Mouse (Mus musculus): ENCODE measurements around the gene Tns2. TPM values are rescaled to one million over a fixed set of nuclear protein-coding genes. Genes with fewer than 3 reads are reported as not detected.

Tns2 gene
- total RNA-seq, 2 experiments from 2014 or later, result not detected

DNA sequence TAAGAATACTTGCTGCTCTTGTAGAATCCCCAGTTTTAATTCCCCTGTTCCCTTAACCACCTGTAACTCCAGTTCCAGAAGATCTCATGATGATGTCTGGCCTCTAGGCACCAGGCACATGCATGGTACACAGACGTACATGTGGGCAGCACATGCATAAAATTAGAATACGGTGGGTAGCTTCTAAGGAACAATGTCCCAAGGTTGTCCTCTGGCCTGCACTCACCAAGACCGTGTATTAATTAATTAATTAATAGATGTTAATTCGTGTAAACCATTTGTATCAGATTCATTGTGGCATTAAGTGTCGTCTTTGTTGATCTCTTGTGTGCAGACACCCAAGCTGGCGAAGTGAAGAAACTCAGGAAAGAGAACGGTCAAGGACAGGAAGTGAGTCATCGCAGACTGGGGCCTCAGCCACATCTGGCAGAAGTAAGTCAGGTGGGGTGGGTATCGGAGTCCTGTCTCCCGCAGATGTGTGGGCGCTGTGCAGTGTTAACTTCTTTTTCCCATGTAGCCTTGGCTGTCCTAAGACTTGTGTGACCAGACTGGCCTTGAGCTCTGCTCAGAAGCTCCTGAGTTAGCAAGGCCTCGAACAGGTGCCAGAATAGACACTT lies 9.0 kb upstream of the Tns2 start:
- ATAC-seq (replicated peaks; ENCODE audit: poor library complexity), result peak; percentile 76

DNA sequence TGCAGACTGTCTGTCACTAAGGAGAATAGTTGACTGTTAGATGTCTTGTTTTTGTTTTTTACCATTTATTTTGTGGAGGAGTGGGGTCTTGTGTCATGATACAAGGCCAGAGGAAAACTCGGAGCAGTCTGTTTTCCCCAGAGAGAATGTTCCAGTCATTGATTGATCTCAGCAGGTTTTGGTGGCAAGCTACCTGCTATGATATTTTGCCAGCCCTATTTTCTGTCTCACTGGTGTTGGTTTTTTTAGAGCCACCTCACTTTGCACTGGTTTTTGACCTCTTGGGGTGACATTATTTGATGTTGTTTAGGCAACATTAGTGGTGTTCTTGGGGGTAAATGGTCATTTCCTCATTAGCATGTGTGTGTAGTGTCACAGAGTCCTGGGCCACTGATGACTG lies 8.5 kb upstream of the Tns2 start:
- no peak for ATAC-seq (replicated peaks; ENCODE audit: poor library complexity)

GRCm38 (mm10) chr15:102092222-102092621 lies 8.0 kb upstream of the Tns2 start:
- no peak for ATAC-seq (replicated peaks; ENCODE audit: poor library complexity)

DNA sequence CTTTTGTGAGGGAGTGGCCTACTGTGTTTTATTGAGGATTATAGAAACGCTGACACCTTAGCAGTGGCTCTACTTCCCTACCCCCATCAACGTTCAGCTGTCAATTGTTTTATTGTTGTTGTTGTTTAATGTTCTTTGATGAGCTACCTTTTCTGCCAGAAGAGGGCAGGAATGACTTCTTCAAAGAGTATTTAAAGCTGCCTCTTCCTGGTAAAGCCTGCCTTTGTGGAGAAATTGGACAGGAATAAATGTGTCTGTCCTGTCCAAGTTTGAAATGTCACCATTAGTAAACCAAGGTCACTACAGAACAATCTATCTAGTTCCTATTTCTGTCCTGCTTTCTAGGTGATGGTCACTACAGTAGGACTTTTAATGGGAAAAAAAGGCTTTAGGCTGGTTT lies 6.1 kb upstream of the Tns2 start:
- no peak for ATAC-seq (replicated peaks; ENCODE audit: poor library complexity)

DNA sequence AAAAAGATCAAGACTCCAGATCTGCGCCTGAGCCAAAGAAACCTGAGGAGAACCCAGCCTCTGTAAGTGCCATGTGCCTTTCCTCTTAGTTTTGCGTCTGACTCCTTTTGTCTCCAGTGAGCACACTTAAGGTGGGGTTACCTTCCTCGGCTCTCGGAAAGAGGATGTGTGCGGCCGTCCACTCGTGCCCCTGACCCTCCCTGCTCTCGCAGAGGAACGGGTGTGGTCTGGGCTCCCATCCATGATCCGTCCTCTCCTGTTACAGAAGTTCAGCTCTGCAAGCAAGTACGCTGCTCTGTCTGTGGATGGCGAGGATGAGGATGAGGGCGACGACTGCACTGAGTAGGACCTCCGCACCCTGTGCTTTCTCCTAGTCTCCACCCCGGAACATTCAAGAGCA lies 5.2 kb upstream of the Tns2 start:
- ATAC-seq (replicated peaks; ENCODE audit: poor library complexity), result no peak

DNA sequence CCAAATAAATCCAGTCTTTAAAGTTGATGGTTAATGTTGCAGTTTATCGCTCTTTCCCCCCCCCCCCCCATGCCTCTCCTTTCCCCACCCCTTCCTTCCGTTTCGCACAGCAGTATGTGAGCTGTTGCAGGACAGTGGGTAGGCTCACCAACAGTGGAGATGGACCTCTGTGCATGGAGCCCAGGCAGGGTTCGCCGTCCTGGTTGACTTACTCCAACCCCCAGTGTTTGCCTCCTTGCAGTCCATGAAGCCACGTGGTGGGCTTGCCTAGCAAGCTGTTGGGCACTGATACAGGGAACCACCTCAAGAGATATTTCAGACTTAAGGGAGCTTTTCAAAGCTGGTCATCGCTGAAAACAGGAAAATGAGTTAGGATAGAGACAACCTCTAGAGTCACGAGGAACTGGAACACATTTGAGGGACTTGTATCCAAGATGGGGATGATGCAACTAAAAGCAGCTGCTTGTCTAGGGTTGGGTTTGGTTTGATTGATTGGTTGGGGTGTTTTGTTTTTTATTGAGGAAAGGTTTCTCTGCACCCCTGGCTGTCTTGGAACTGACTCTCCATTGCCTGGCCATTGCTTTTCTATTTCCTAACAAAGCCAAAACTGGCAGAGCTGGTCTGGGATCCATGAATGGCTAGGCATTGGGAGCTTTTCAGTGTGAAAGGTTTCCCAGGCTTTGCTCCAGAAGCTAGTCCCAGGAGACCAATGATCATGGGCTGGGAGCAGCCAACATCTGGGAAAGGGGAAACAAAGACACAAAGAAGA lies 2.9 kb upstream of the Tns2 start:
- ATAC-seq (replicated peaks; ENCODE audit: poor library complexity), result 0 out of 2 replicates have a peak, but pooled peaks have one; percentile 1

DNA sequence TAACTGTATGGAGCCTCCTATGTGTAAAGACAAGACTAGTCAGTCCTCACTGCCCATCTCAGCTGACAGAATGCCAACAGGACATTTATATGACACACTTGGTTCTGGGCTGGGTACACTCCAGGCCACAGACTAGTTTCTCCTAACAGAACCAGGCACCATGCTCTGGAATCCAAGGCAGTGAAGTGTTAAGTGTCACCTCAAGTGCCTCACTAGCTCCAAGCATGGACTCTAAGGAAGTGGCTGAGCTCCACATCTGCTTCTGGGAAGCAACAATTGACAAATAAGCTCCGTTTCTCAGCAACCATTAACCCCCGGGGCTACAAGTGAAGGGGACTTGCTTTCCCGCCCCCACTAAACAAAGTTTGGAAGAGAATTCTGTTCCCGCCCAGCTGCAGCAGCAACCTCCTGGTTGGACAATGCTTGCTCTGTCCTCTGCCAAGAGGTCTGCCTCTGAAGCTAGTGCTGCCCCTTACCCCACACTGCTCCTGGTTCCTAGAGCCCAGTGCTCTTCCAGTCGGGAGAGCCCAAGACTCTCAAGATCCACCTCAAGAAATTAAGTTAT lies 2.1 kb upstream of the Tns2 start:
- no peak for ATAC-seq (replicated peaks; ENCODE audit: poor library complexity)

- ATAC-seq (replicated peaks; ENCODE audit: poor library complexity), result no peak
Observed at GRCm38 (mm10) chr15:102099260-102099659, 953 bp upstream of the Tns2 start.

DNA sequence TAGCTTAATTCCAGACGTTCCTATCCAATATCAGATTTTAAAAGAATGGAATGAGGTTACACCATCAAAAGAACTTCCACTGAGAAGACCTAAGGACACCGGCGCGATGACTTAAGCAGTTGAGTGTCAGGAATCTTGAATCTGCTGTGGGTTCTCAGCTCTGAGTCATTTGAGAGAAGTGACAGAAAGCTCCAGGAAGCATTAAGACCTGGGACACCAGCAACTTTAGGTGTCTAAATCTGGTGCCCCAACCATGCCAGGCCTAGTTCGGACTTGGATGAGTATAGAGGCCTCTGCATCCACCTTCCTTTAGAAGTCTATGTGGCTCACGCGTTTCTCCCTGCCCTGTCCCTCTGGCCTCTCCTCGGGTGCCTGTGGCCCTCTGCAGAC lies 447 bp upstream of the Tns2 start:
- no peak for ATAC-seq (replicated peaks; ENCODE audit: poor library complexity)

- no peak for ATAC-seq (replicated peaks; ENCODE audit: poor library complexity)
Observed at GRCm38 (mm10) chr15:102100996-102101671, 921 bp downstream of the Tns2 start.

- no peak for ATAC-seq (replicated peaks; ENCODE audit: poor library complexity)
Observed at GRCm38 (mm10) chr15:102101672-102102541, 1.7 kb downstream of the Tns2 start.

- ATAC-seq (replicated peaks; ENCODE audit: poor library complexity), result no peak
Observed at GRCm38 (mm10) chr15:102102548-102103121, 2.4 kb downstream of the Tns2 start.

DNA sequence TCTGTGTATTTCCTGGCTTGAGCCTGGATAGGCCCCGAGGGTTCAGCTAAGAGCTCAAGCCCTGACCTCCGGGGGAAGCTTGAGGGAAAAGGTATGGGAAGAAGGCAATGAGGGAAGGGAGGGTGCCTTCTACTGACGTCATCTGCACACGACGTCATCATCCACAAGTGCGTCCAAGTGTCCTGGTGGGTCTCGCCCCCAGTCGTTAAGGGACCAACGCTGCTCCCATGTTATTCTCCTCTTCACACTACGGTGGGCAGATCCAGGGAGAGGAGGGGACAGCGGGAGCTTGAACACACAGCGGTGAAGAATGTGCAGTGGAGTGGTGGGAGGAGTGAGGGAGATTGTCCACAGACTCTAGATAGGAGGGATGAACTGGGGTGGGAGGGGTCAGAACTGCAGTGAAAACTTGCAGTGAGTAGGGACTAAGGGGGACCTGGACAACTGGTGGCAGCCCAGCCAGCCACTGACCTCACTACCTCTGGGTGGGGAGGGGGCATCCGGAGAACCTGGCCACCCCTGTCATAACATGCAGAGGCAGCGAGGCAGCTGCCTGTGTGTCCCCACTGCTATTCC lies 3.2 kb downstream of the Tns2 start:
- no peak for ATAC-seq (replicated peaks; ENCODE audit: poor library complexity)

- no peak for ATAC-seq (replicated peaks; ENCODE audit: poor library complexity)
Observed at GRCm38 (mm10) chr15:102103947-102104555, 3.8 kb downstream of the Tns2 start.

GRCm38 (mm10) chr15:102105360-102105759 lies 5.1 kb downstream of the Tns2 start:
- ATAC-seq (replicated peaks; ENCODE audit: poor library complexity), result no peak; the same call in 1 of the 2 replicates

GRCm38 (mm10) chr15:102105764-102106730 lies 5.8 kb downstream of the Tns2 start:
- ATAC-seq (replicated peaks; ENCODE audit: poor library complexity), result no peak

GRCm38 (mm10) chr15:102106754-102107456 lies 6.7 kb downstream of the Tns2 start:
- 0 out of 2 replicates have a peak, but pooled peaks have one; percentile 12 for ATAC-seq (replicated peaks; ENCODE audit: poor library complexity)

Data from megakaryocyte progenitor cell, adult 5-6 weeks (primary cell).